Mouse (Mus musculus): Measurements from ENCODE around the gene Psap. TPM values are rescaled to one million over a fixed set of nuclear protein-coding genes. Genes with fewer than 3 reads are reported as not detected.
"Not testable (repeated sequence)": the region's sequence is repeated elsewhere in the genome, so short reads cannot be mapped to it uniquely, and the experiment has no call there.

Psap gene
- polyA plus RNA-seq, 2 experiments = 46.0 to 172 TPM

DNA sequence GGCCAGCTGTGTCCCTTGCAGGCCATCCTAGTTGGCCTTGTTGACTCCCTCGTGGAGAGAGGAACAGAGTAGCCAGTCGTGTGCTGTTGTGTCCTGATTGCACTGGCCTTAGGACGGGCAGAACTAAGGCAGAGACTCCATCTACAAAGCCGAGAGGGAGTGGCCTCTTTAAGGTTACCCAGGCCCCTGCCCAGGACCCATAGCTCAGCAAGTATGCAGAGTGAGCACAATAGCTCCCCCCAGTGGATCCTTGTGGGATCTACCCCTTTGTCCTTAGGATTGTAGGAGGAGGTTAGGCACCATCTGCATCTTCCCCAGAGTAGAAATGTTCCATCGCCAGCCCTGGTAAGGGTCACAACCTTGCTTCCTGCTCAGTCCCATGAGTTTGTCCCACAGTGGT is 30.9 kb upstream of the Psap start:
- TF ChIP-seq CTCF (IDR thresholded peaks at IDR 0.05; ENCODE audit: low read depth) (peak; percentile 73), EP300 (IDR thresholded peaks at IDR 0.05; ENCODE audit: low read depth) (no peak)
- H3K9me3 ChIP-seq (ENCODE audit: control insufficient read depth, low read length) = no peaks in the 10 kb centered on the region
- WGBS (ENCODE audit: insufficient replicate concordance) = 29% methylated on average over 5 of the region's 5 CpGs
- H3K4me2 ChIP-seq (ENCODE audit: low read depth) = no peak overlapping the region
- no peaks in the 10 kb centered on the region for H3K4me1 ChIP-seq (replicated peaks; ENCODE audit: control insufficient read depth in 2 of 2, insufficient read depth in 2 of 2, low read length in 1 of 2)
- no peak overlapping the region for H3K9ac ChIP-seq (replicated peaks)
- DNase-seq (ENCODE audit: low read depth in 3 of 3, low spot score in 3 of 3) = peak in 2 of 3 experiments; percentile 34 to 38
- ATAC-seq (ENCODE audit: insufficient read depth) = no peak
- H3K27ac ChIP-seq = no peak overlapping the region
- no peaks in the 10 kb centered on the region for H3K36me3 ChIP-seq (replicated peaks; ENCODE audit: control insufficient read depth, insufficient read depth, low read depth)
- H3K27me3 ChIP-seq (ENCODE audit: control insufficient read depth, insufficient read depth, low read length) = no peaks in the 10 kb centered on the region
- H3K4me3 ChIP-seq (ENCODE audit: insufficient read depth in 1 of 2, low read depth in 2 of 2, low read length in 2 of 2) = no peak overlapping the region

GRCm38 (mm10) chr10:60248345-60248744 is 29.1 kb upstream of the Psap start:
- DNase-seq (ENCODE audit: low read depth in 3 of 3, low spot score in 3 of 3); H3K36me3 ChIP-seq (replicated peaks; ENCODE audit: control insufficient read depth, insufficient read depth, low read depth); H3K4me1 ChIP-seq (replicated peaks; ENCODE audit: control insufficient read depth in 2 of 2, insufficient read depth in 2 of 2, low read length in 1 of 2); H3K4me2 ChIP-seq (ENCODE audit: low read depth); H3K27me3 ChIP-seq (ENCODE audit: control insufficient read depth, insufficient read depth, low read length); H3K27ac ChIP-seq; H3K9ac ChIP-seq (replicated peaks); ATAC-seq (ENCODE audit: insufficient read depth); H3K9me3 ChIP-seq (ENCODE audit: control insufficient read depth, low read length); H3K4me3 ChIP-seq (ENCODE audit: insufficient read depth in 1 of 2, low read depth in 2 of 2, low read length in 2 of 2): not testable (repeated sequence)
- 45% methylated on average over 3 of the region's 3 CpGs for WGBS (ENCODE audit: insufficient replicate concordance)

GRCm38 (mm10) chr10:60250426-60250965 is 26.9 kb upstream of the Psap start:
- WGBS (ENCODE audit: insufficient replicate concordance) = 75% methylated on average over 13 of the region's 13 CpGs
- DNase-seq (ENCODE audit: low read depth in 3 of 3, low spot score in 3 of 3) (no peak), ATAC-seq (ENCODE audit: insufficient read depth) (no peak)
- no peak overlapping the region for H3K4me2 ChIP-seq (ENCODE audit: low read depth)
- TF ChIP-seq CTCF (IDR thresholded peaks at IDR 0.05; ENCODE audit: low read depth) (no peak), EP300 (IDR thresholded peaks at IDR 0.05; ENCODE audit: low read depth) (no peak)
- H3K9ac ChIP-seq (replicated peaks) = no peak overlapping the region
- no peak overlapping the region for H3K4me3 ChIP-seq (ENCODE audit: insufficient read depth in 1 of 2, low read depth in 2 of 2, low read length in 2 of 2)
- no peaks in the 10 kb centered on the region for H3K9me3 ChIP-seq (ENCODE audit: control insufficient read depth, low read length)
- H3K27ac ChIP-seq = no peak overlapping the region
- no peaks in the 10 kb centered on the region for H3K36me3 ChIP-seq (replicated peaks; ENCODE audit: control insufficient read depth, insufficient read depth, low read depth)
- no peaks in the 10 kb centered on the region for H3K27me3 ChIP-seq (ENCODE audit: control insufficient read depth, insufficient read depth, low read length)
- H3K4me1 ChIP-seq (replicated peaks; ENCODE audit: control insufficient read depth in 2 of 2, insufficient read depth in 2 of 2, low read length in 1 of 2) = no peaks in the 10 kb centered on the region

- peaks cover 6 to 13% of the 10 kb centered on the region in 2 experiments for H3K4me1 ChIP-seq (replicated peaks; ENCODE audit: control insufficient read depth in 2 of 2, insufficient read depth in 2 of 2, low read length in 1 of 2)
- TF ChIP-seq EP300 (IDR thresholded peaks at IDR 0.05; ENCODE audit: low read depth) = no peak
- TF ChIP-seq CTCF (IDR thresholded peaks at IDR 0.05; ENCODE audit: low read depth) = no peak
- WGBS (ENCODE audit: insufficient replicate concordance) = 43% methylated on average over 4 of the region's 4 CpGs
- H3K9ac ChIP-seq (replicated peaks) = no peak overlapping the region
- no peak overlapping the region for H3K4me3 ChIP-seq (ENCODE audit: insufficient read depth in 1 of 2, low read depth in 2 of 2, low read length in 2 of 2)
- DNase-seq (ENCODE audit: low read depth in 3 of 3, low spot score in 3 of 3) = no peak
- no peaks in the 10 kb centered on the region for H3K36me3 ChIP-seq (replicated peaks; ENCODE audit: control insufficient read depth, insufficient read depth, low read depth)
- no peak overlapping the region for H3K27ac ChIP-seq
- H3K9me3 ChIP-seq (ENCODE audit: control insufficient read depth, low read length) = no peaks in the 10 kb centered on the region
- no peak overlapping the region for H3K4me2 ChIP-seq (ENCODE audit: low read depth)
- ATAC-seq (ENCODE audit: insufficient read depth) = 0 out of 2 replicates have a peak, but pooled peaks have one; percentile 23
- H3K27me3 ChIP-seq (ENCODE audit: control insufficient read depth, insufficient read depth, low read length) = no peaks in the 10 kb centered on the region
These were observed 25.2 kb upstream of the Psap start for GRCm38 (mm10) chr10:60252187-60252586.

DNA sequence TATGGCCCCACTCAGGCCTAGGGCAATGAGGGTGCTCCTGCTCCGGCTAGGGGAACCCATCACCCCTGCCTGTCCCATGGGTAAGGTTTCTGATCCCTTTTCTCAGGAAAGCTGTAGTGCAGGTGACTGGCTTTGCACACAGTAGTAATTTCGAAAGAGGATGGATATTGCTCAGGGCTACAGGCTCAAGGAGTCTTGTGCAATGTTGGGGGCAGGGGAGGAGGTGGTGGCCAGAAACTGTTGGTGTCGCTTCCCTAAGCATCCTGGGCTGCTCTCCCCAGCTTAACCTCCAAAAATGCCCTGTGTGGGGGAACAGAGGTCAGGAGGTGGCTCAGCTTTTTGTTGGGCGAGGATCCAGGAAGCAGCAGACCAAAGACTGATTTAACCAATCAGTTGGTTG is 24.8 kb upstream of the Psap start:
- TF ChIP-seq EP300 (IDR thresholded peaks at IDR 0.05; ENCODE audit: low read depth) (no peak), CTCF (IDR thresholded peaks at IDR 0.05; ENCODE audit: low read depth) (no peak)
- H3K36me3 ChIP-seq (replicated peaks; ENCODE audit: control insufficient read depth, insufficient read depth, low read depth) = no peaks in the 10 kb centered on the region
- no peak for DNase-seq (ENCODE audit: low read depth in 3 of 3, low spot score in 3 of 3)
- WGBS (ENCODE audit: insufficient replicate concordance) = 28% methylated on average over 4 of the region's 4 CpGs
- H3K27me3 ChIP-seq (ENCODE audit: control insufficient read depth, insufficient read depth, low read length) = no peaks in the 10 kb centered on the region
- peaks cover 7 to 16% of the 10 kb centered on the region in 2 experiments for H3K4me1 ChIP-seq (replicated peaks; ENCODE audit: control insufficient read depth in 2 of 2, insufficient read depth in 2 of 2, low read length in 1 of 2)
- ATAC-seq (ENCODE audit: insufficient read depth) = 0 out of 2 replicates have a peak, but pooled peaks have one; percentile 18
- H3K27ac ChIP-seq = no peak overlapping the region
- H3K4me3 ChIP-seq (ENCODE audit: insufficient read depth in 1 of 2, low read depth in 2 of 2, low read length in 2 of 2) = no peak overlapping the region
- no peak overlapping the region for H3K4me2 ChIP-seq (ENCODE audit: low read depth)
- no peak overlapping the region for H3K9ac ChIP-seq (replicated peaks)
- H3K9me3 ChIP-seq (ENCODE audit: control insufficient read depth, low read length) = no peaks in the 10 kb centered on the region

Measured in liver, embryonic 14.5 days (tissue).